Mouse (Mus musculus) testis, postnatal 14 days (tissue): Measurements from ENCODE around the gene Pdzd2.
"Not testable (repeated sequence)": the region's sequence is repeated elsewhere in the genome, so short reads cannot be mapped to it uniquely, and the experiment has no call there.

Source experiments
- DNase-seq: peaks from one replicate; pipeline ENCODE4 v3.0.0; 2021; ENCODE audit warnings: low spot score

Pdzd2 gene

GRCm38 (mm10) chr15:12377800-12378199 is 361.9 kb downstream of the Pdzd2 start:
- DNase-seq, result no peak

DNA sequence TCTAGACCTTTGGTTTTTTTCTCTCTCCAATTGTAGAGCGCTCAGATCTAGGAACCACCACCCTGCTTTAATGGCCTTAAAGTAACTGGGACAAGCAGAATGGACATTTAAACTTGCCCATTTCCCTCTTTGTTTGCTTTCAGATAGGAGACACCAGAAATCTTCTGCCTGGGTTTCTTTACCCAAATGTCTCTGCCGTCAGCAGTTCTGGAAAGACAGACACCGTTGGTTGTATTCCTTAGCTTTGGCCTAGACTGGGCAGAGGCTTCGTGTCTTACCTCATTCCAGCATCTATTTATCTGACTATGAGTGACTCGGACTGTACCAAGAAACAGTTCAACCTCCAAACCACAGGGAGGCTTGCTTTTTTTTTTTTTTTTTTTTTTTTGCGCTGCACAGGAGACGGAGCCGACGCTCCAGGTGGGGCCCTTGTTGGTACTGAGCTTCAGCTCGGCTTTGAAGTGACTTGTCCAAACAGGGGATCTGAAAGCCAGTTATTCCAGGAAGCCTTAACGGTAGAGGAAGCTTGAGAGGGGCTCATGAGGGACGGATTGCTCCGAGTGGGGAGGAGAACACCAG is 363.1 kb downstream of the Pdzd2 start:
- DNase-seq, result no peak

DNA sequence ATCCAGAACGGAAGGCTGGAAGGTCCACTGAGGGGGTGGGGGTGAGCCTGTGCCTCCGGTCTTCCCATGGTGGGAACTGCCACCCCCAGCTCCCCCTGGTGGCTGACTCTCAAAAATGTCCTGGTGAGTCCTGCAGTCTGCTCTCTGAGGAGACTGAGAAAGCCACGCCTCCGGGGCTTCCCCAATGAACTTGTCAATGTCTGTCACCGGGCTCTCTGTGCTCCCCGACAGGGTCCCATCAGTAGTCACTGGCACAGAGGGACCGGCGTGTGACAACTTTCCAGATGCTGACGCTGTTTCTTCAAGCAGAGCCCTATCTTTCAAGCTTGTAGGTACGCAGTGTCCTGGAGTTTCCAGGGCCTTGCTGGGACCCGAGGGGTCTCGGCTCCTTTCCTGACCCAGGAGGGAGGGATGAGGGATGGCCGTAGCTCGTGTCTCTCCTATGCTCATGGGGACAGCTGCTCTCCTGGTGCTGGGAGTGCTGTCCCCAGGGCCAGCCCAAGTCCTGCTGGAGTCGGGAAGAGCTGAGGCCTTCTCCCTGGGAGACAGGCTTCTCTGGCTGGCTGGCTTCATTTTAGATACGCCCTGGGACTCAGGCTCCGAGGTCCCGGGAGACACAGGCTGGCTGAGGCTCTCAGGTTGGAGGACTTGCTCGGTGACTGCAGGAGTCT is 363.9 kb downstream of the Pdzd2 start:
- DNase-seq, result peak; percentile 84

GRCm38 (mm10) chr15:12374916-12375315 is 364.8 kb downstream of the Pdzd2 start:
- DNase-seq, result peak; percentile 36

DNA sequence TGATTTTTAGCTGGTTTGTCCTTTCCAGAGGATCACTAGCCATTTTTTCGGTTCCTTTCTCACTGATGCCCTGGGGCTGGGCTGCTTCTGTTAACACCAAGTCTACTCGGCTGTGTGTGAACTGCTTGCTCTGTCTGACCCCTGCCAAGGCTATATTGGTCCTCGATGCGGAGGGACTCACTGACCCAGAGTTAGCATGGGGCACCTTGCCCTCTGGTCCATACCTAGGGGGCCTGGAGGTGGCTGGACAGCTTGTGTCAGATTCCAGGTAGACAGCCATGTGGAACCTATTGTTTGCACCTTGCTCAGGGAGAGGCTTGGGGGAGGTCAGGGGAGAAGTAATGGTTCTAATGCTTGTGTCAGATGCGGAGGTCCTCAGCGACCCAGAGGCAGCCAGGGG is 365.8 kb downstream of the Pdzd2 start:
- DNase-seq, result no peak

DNA sequence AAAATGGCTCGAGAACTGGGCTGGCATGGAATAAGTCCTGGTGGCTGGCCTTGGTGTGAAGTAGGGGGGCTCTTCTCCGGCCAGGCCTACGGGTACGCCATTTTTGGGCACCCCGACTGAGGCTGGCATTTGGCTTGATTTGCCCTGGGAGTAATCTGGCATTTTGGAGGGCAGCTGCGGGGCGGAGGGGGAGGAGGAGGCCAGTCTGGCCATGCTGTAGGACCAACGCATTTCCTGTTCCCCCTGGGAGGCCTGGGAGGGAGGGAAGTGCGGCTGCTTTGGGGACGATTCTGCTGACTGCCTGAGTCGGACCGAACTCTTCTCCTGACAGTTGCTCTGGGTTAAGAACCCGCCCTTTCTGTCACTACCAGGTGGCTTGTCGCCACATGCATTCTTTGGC is 366.2 kb downstream of the Pdzd2 start:
- no peak for DNase-seq

DNA sequence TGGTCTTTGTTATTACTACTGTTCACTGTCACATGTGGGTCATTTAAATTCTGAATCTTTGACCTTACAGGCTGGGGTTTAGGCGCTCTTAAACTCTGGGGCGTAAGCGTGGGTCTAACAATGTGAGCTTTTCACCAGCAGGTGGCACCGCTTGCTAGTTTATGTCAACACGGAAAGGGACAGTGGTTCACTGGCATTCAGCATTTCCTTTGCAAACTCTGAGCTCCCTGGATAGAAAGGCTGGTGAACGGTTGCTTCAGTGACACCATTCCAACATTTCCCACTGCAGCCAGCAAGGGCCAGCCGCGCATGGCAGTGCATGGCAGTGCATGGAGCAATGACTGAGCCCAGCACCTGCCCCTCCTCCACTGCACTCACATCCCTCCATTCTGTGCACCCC is 368.5 kb downstream of the Pdzd2 start:
- DNase-seq, result no peak

GRCm38 (mm10) chr15:12370096-12370495 is 369.6 kb downstream of the Pdzd2 start:
- no peak for DNase-seq

DNA sequence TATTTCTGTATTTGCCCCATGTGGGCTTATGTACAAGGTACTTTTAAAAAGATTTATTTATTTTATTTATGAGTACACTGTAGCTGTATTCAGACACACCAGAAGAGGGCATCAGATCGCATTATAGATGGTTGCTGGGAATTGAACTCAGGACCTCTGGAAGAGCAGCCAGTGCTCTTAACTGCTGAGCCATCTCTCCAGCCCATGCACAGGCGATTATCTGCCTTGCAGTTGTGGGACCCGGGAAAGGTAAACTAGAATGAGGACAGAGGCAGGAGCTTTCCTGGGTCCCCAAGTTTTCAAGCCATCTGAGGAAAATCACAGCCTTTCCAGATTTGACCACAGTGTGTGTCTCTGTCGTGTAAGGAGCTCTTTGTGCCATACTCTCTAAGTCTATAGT is 370.9 kb downstream of the Pdzd2 start:
- DNase-seq, result no peak

GRCm38 (mm10) chr15:12368357-12368756 is 371.4 kb downstream of the Pdzd2 start:
- DNase-seq, result no peak

DNA sequence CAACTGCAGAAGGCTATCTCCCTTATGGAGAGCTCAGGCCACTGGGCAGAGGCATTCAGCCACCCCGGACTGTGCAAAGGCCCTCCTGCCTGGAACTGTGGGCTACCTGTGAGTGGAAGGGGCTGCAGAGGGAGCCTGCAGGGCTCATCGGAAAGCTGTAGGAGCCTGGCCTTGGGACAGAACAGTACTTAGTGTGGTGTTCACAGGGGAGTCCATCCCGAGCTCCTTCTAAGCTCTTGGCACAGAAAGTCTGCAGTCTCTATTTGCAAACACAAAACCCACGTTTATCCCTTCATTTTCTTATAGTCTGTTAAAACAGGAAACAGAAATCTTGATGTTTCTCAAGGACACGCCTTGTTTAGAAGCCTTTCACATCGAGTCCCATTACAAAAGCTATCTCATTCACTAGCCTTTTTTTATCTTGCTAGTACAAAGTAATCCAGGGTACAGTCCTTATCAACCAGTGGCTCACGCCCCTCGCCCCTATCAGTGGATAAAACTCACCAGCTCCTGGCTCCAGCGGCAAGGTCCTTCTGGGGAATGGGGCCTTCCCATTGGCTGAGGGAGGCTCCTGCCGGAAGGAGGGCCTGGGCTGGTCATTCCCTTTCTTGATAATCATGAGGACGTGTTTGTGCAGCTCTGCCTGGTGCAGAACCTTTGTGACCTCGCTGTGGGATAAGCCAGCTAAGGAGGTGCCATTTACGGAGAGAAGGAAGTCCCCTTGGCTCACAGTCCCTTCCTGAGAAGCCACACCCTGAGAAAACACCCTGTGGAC is 372.2 kb downstream of the Pdzd2 start:
- DNase-seq, result peak; percentile 76

GRCm38 (mm10) chr15:12366580-12367305 is 373.0 kb downstream of the Pdzd2 start:
- DNase-seq, result not testable (repeated sequence)

DNA sequence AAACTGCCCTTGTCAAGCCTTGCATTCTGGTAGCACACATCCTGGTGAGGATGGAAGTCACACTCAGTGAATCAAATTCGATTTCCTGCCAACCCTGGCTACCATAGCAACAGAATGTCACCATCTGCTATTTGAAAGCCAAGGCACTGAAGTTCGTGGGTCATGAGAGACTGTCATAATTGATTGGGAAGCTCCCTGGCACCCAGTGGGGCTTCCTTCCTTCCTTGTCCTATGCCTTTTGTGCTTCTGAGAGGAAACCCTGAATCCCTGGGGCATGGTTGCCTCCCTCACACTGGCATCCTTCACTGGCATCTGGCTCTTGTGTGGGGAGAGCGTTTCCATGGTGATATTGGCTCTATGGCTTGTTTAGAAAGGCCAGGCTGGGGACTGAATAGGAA is 373.7 kb downstream of the Pdzd2 start:
- no peak for DNase-seq

- DNase-seq, result no peak
Measured at GRCm38 (mm10) chr15:12365416-12366071, 374.2 kb downstream of the Pdzd2 start.

DNA sequence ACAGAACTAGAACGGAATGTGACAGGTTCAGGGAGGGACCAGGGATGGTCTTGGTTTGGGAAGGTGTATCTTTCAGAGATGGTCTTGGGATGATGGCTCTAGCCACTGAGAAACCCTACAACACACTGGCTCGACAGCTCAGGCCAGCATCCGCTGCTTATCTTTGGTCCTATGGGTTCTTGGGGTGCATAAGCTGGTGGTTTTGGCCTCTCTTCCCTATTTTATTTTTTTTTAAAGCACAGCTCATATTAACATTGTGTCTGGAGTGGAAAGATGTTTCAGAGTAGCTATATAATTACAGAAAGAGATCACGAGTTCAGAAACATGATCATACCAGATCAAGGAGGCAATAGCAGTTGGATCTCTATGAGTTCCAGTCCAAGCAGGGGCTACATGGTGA is 375.6 kb downstream of the Pdzd2 start:
- no peak for DNase-seq

DNA sequence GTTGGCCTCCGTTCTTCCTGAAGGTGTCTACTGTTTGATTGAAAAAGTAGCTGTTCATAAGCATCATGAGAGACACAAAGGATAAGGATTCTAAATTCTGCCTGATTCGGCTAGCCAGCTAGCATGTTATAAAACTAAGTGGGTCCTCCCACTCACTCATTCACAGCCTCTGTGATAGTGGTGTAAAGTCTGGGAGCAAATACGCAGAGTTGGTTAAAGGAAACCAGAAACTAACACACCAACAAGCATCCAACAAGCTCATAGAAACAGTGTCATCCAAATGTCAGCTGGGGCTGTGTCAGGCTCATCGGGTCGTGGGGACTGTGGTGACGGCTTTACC is 377.1 kb downstream of the Pdzd2 start:
- DNase-seq, result no peak

DNA sequence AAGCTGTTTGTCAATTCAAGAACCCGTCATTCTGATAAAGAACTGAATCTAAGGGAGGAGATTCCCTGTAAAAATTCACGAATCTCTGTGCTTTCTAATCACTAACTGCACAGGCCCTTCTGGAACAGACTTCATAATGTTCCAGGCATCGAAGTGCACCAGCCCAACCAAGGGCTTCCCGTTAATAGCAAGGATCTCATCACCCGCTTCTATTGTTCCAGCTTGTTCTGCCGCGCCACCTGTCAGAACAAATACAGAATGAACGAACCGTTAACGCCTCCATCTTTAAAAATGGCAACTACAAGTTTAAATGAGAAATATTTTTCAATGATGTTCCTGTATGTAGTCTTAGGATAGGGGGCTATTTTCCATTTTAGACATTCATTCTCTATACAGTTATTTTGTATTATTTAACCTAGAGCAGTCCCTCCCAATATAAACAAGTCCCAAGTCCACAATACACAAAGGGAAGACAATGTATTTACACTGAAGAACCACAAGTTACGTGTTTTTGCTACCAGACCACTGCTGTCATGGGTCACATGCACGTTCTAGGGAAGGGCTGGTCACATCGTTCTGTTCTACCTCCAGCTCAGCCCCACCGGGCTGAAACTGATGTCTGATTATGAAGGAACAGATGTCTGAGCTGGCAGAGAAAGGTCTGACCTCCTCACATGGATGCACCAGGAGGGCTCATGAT is 377.6 kb downstream of the Pdzd2 start:
- DNase-seq, result no peak

DNA sequence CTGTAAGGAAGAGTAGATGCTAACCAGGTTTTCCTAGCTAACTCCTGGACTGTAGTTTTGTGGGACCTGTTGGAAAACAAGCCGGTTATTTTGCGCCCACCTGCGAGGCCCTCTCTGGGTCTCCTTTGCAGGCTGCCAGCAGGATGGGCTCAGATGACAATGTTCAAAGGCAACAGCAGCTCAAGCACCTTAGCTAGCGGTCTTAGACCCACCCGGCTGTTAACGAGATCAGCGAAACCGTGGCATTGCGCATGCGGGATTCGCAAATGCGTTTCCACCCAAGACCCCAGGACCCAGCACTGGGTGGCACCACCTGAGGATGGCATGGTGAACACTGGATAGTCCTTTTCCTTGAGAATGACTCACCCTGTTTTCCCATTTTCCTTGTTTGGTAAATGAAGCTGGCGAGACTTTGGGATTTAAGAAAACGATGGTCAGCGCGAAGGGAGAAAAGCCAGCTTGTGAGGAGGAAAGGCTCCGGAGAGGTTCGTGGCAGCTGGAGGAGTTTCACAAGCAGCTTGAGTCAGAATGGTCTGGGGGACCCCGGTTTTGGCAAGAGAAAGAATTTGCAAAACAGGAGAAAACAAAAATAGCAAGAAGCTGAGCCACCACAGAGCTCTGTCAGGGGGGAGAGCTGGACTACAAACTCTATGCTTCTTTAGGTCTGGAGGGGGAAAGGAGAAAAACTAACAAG is 379.1 kb downstream of the Pdzd2 start:
- no peak for DNase-seq

GRCm38 (mm10) chr15:12358384-12358783 is 381.3 kb downstream of the Pdzd2 start:
- DNase-seq, result no peak

DNA sequence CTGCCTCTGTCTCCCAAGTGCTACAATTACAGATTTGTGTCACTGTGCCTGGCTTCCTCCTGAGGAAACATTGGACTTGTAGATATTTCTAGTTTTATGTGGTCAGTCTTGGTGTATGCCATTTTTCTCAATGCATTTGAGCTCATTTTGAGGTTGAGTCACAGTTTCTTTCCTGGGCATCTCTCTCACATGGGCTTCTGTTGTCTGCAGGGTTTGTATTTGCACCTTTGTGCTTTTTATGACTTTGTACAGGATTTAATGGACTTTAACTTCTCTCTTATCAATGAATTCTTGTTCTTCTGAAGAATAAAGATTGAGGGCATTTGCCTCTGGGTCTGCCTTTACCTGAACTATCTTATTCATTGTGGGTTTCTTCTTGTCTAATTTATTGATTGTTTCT is 382.3 kb downstream of the Pdzd2 start:
- DNase-seq, result no peak

GRCm38 (mm10) chr15:12355907-12356306 is 383.8 kb downstream of the Pdzd2 start:
- no peak for DNase-seq
